In the genomic region with DNA sequence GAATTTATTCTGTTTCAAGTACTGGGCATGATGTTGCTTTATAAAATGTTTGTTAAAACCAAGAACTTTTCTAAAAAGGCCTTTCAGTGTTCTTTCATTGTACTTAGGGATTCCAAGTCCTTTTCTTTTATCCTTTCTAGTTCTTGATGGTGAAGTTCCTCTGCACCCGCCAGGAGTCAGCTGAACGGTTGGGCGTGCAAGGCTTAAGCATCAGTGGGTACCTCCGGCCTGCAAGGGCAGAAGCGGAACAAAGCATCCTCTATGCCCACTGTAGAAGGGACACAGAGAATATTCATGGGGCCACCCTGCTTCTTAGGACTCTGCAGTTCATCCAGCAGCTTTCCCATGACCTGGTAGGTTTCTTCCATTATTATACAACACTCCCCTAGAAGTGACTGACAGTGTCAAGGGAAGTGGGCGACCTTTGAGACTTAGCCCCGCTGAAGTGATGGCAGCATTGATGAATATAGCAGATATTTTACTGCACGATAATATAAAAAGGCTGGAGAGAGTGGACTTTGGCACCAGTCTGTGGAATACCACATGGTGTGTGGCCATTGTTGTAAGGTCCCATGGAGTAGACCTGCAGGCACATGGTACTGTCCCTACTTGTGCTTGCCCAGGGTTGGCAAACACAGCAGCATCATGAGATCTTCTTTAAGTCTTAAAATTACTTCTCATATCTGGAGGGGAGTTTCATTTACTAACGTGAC, we compare ENCODE assay signal across 29 mouse cellular contexts. TPM values are rescaled to one million over a fixed set of nuclear protein-coding genes. Genes with fewer than 3 reads are reported as not detected.
DNase-seq lines count a peak whose midpoint lies in the region; ATAC-seq and TF ChIP-seq lines count a peak whose summit lies in the region.
"Had no signal": no experiment of that assay in that cellular context is flagged by ENCODE, and none has a peak within 500 bp of the region (broad histone marks: within the 10 kb centered on the region; RNA-seq: fewer than 3 reads in every experiment).

No protein-coding gene starts in this region.

- TF ChIP-seq RAD21 in MEL (IDR thresholded peaks at IDR 0.05; ENCODE audit: low read depth, low read length): no peak

- peaks cover 7 to 23% of the 10 kb centered on the region in 2 experiments for H3K36me3 ChIP-seq in MEL (ENCODE audit: control insufficient read depth in 1 of 2, insufficient read depth in 2 of 2, low read length in 2 of 2)
- H3K36me3 ChIP-seq in intestine, embryonic 15.5 days: peaks cover 32% of the 10 kb centered on the region

- no peak for TF ChIP-seq POLR2A in MEL (IDR thresholded peaks at IDR 0.05; ENCODE audit: control insufficient read depth in 1 of 2, insufficient read depth in 1 of 2, low read depth in 1 of 2, low read length in 2 of 2, poor library complexity in 1 of 2)

- peak overlapping the region; percentile 52 for H3K27ac ChIP-seq in layer of hippocampus, adult 2 months
- no peak overlapping the region for H3K27ac ChIP-seq in MEL (ENCODE audit: control insufficient read depth, low read depth, low read length)
- H3K27ac ChIP-seq in intestine, embryonic 15.5 days: no peak overlapping the region
- H3K27ac ChIP-seq: embryonic facial prominence, embryonic 12.5 days; forebrain, embryonic 13.5 days; limb, embryonic 10.5 days; liver, embryonic 15.5 days; lung, embryonic 15.5 days; neural tube, embryonic 12.5 days; stomach, embryonic 15.5 days had no signal

- no peak overlapping the region for H3K4me2 ChIP-seq in intestine, embryonic 15.5 days (replicated peaks)
- H3K4me2 ChIP-seq: embryonic facial prominence, embryonic 12.5 days; forebrain, embryonic 13.5 days; heart, embryonic 12.5 days; liver, embryonic 15.5 days; lung, embryonic 15.5 days; neural tube, embryonic 12.5 days; stomach, embryonic 15.5 days had no signal

- H3K9ac ChIP-seq in MEL (ENCODE audit: control insufficient read depth, low read depth, low read length, poor library complexity, severe bottlenecking): no peak overlapping the region
- no peak overlapping the region for H3K9ac ChIP-seq in intestine, embryonic 15.5 days
- H3K9ac ChIP-seq: embryonic facial prominence, embryonic 12.5 days; forebrain, embryonic 13.5 days; heart, embryonic 12.5 days; liver, embryonic 15.5 days; lung, embryonic 15.5 days; neural tube, embryonic 12.5 days; stomach, embryonic 15.5 days had no signal

- no peaks in the 10 kb centered on the region for H3K27me3 ChIP-seq in MEL (ENCODE audit: control insufficient read depth in 1 of 2, insufficient read depth in 2 of 2, low read length in 2 of 2)
- H3K27me3 ChIP-seq in intestine, embryonic 15.5 days (replicated peaks): no peaks in the 10 kb centered on the region
- H3K27me3 ChIP-seq: embryonic facial prominence, embryonic 12.5 days; forebrain, embryonic 13.5 days; heart, embryonic 12.5 days; liver, embryonic 15.5 days; lung, embryonic 15.5 days; megakaryocyte, embryonic 14.5 days; neural tube, embryonic 12.5 days; Patski; stomach, embryonic 15.5 days had no signal

- DNase-seq in heart, adult 11 months: peak; percentile 75
- no peak for DNase-seq in heart, postnatal 10 days
- DNase-seq in layer of hippocampus, adult 2 months (ENCODE audit: low spot score in 2 of 2): no peak
- DNase-seq in layer of hippocampus, adult 9-11 months: no peak
- no peak for DNase-seq in MEL (ENCODE audit: low read depth, low spot score)
- no peak for DNase-seq in urinary bladder, postnatal 25 days (ENCODE audit: low spot score)
- DNase-seq in gastrocnemius, postnatal 25 days: no peak
- DNase-seq: adrenal gland, postnatal 36 days; cerebellum, adult 11-12 months; cerebellum, postnatal 10 days; gastrocnemius, postnatal 10 days; heart, adult 18-20 months; heart, postnatal 14 days; kidney, adult 9 months; kidney, postnatal 25 days; liver; lung, postnatal 36 days; thymus, postnatal 25 days had no signal

- H3K4me1 ChIP-seq in MEL (ENCODE audit: control insufficient read depth in 1 of 2, insufficient read depth in 2 of 2, low read length in 2 of 2): no peaks in the 10 kb centered on the region
- H3K4me1 ChIP-seq in intestine, embryonic 15.5 days (replicated peaks): no peaks in the 10 kb centered on the region
- H3K4me1 ChIP-seq: embryonic facial prominence, embryonic 12.5 days; forebrain, embryonic 13.5 days; heart, embryonic 12.5 days; limb, embryonic 10.5 days; liver, embryonic 15.5 days; lung, embryonic 15.5 days; neural tube, embryonic 12.5 days; stomach, embryonic 15.5 days had no signal

- TF ChIP-seq EP300 in MEL (IDR thresholded peaks at IDR 0.05; ENCODE audit: low read depth in 1 of 2, low read length in 2 of 2): no peak

- 81% methylated on average over 9 of the region's 9 CpGs for WGBS in intestine, embryonic 15.5 days

- TF ChIP-seq CTCF in layer of hippocampus, adult 2 months (conservative IDR thresholded peaks at IDR 0.05): no peak
- no peak for TF ChIP-seq CTCF in MEL (IDR thresholded peaks at IDR 0.05 in 2 of 3, conservative IDR thresholded peaks at IDR 0.05 in 1 of 3; ENCODE audit: control insufficient read depth in 1 of 3, insufficient read depth in 1 of 3, low read depth in 2 of 3, low read length in 3 of 3, poor library complexity in 1 of 3, severe bottlenecking in 1 of 3)

- H3K4me3 ChIP-seq in layer of hippocampus, adult 2 months: no peak overlapping the region
- H3K4me3 ChIP-seq in MEL (ENCODE audit: control insufficient read depth in 1 of 2, insufficient read depth in 1 of 2, low read depth in 2 of 2, low read length in 2 of 2): no peak overlapping the region
- H3K4me3 ChIP-seq in intestine, embryonic 15.5 days (replicated peaks): no peak overlapping the region
- H3K4me3 ChIP-seq: embryonic facial prominence, embryonic 12.5 days; forebrain, embryonic 13.5 days; heart, embryonic 12.5 days; limb, embryonic 10.5 days; liver, embryonic 15.5 days; lung, embryonic 15.5 days; megakaryocyte, embryonic 14.5 days; neural tube, embryonic 12.5 days; stomach, embryonic 15.5 days had no signal

- no peaks in the 10 kb centered on the region for H3K9me3 ChIP-seq in MEL (replicated peaks; ENCODE audit: insufficient read depth, low read length)
- no peaks in the 10 kb centered on the region for H3K9me3 ChIP-seq in intestine, embryonic 15.5 days
- H3K9me3 ChIP-seq: embryonic facial prominence, embryonic 12.5 days; forebrain, embryonic 13.5 days; heart, embryonic 12.5 days; limb, embryonic 10.5 days; liver, embryonic 15.5 days; lung, embryonic 15.5 days; megakaryocyte, embryonic 14.5 days; neural tube, embryonic 12.5 days; stomach, embryonic 15.5 days had no signal

- intact Hi-C loops in heart, postnatal 10 days (cut with DNase I): no loop called here

- no peaks in the 10 kb centered on the region for H3K79me2 ChIP-seq in MEL (ENCODE audit: control insufficient read depth, insufficient read depth, low read length, poor library complexity)

- peak; percentile 77 for ATAC-seq in intestine, embryonic 15.5 days
- ATAC-seq: forebrain, embryonic 13.5 days; Patski had no signal

TF ChIP-seq in MEL, 35 proteins besides CTCF, POLR2A, EP300 and RAD21:
- TF ChIP-seq TBP (IDR thresholded peaks at IDR 0.05; ENCODE audit: low read depth, low read length): no peak
- 0 out of 2 replicates have a peak, but pooled peaks have one; percentile 2 for TF ChIP-seq MXI1 (IDR thresholded peaks at IDR 0.05; ENCODE audit: low read depth, low read length)
- no peak for TF ChIP-seq BHLHE40 (IDR thresholded peaks at IDR 0.05; ENCODE audit: borderline replicate concordance, low read depth, low read length)
- no peak for TF ChIP-seq ZC3H11A (IDR thresholded peaks at IDR 0.05; ENCODE audit: low read depth, low read length)
- TF ChIP-seq MEF2A (IDR thresholded peaks at IDR 0.05; ENCODE audit: extremely low read depth, insufficient replicate concordance, low read depth, low read length, poor library complexity, severe bottlenecking): no peak
- no peak for TF ChIP-seq MAZ (IDR thresholded peaks at IDR 0.05; ENCODE audit: low read depth, low read length)
- no peak for TF ChIP-seq CHD1 (IDR thresholded peaks at IDR 0.05; ENCODE audit: low read depth, low read length)
TF ChIP-seq in MEL: peak in this region for 1.

RNA-seq across cellular contexts. Expression of a gene that starts 54.5 kb away (rescaled TPM):
- total RNA-seq in heart, postnatal 10 days (2021): 10 to 100 TPM; 28.0 to 33.2 TPM
- 10 to 100 TPM; 47.8 to 49.5 TPM for total RNA-seq in layer of hippocampus, adult 2 months (2021)
- total RNA-seq in MEL (2012; rRNA removed): 11.8 and 13.3 TPM in 2 replicates
- polyA plus RNA-seq in MEL (2012; ENCODE audit: insufficient read depth in 1 of 2, insufficient read length in 2 of 2, low read depth in 1 of 2, low replicate concordance in 2 of 2, missing spikeins in 1 of 2): 10 to 100 TPM in 1 of 2 experiments, not detected in 1; 17.6 TPM
- 10.5 and 12.6 TPM in 2 replicates for polyA plus RNA-seq in intestine, embryonic 15.5 days (2015; fragmentation: Nextera tagmentation; extraction: Ambion mirVana)
- total RNA-seq in gastrocnemius, postnatal 25 days (2021): 10 to 100 TPM; 12.5 to 12.8 TPM

RNA-seq across cellular contexts. Expression of a gene that starts 54.6 kb away (rescaled TPM):
- 1 to 10 TPM; 8.0 to 9.0 TPM for total RNA-seq in heart, postnatal 10 days (2021)
- 10 to 100 TPM; 17.9 to 19.9 TPM for total RNA-seq in layer of hippocampus, adult 2 months (2021)
- total RNA-seq in MEL (2012; rRNA removed): 5.9 and 7.2 TPM in 2 replicates
- polyA plus RNA-seq in MEL (2012; ENCODE audit: insufficient read depth in 1 of 2, insufficient read length in 2 of 2, low read depth in 1 of 2, low replicate concordance in 2 of 2, missing spikeins in 1 of 2): 1 to 10 TPM in 1 of 2 experiments, not detected in 1; 4.6 TPM
- polyA plus RNA-seq in intestine, embryonic 15.5 days (2015; fragmentation: Nextera tagmentation; extraction: Ambion mirVana): 4.1 and 4.8 TPM in 2 replicates
- total RNA-seq in gastrocnemius, postnatal 25 days (2021): 10 to 100 TPM; 12.9 to 14.6 TPM
